Mouse (Mus musculus) forebrain, embryonic 11.5 days (tissue): Measurements from ENCODE around the gene Nectin4. TPM values are rescaled to one million over a fixed set of nuclear protein-coding genes. Genes with fewer than 3 reads are reported as not detected.
A peak's percentile ranks its signal among the peaks of the same experiment; 100 is the strongest.

Source experiments
- ATAC-seq: fragments of 200-750 bp; cut with Nextera tagmentation; replicated peaks from 2 replicates; pipeline ENCODE4 v1.8.0; 2017; ENCODE audit warnings: moderate TSS enrichment; ENCODE audit not compliant: low FRiP score
- DNase-seq: peaks from one replicate; pipeline ENCODE4 v3.0.0-alpha.2; 2017; ENCODE audit warnings: low spot score
- H3K27ac ChIP-seq: fragments of 300-500 bp; sonication (generic); 2 replicates; pipeline ENCODE4 v1.5.1; 2014; ENCODE audit warnings: low read depth, low read length
- H3K27me3 ChIP-seq: fragments of 300-500 bp; sonication (generic); 2 replicates; pipeline ENCODE4 v1.6.1; 2014; ENCODE audit warnings: mild to moderate bottlenecking, low read length, mixed read lengths; ENCODE audit not compliant: control insufficient read depth, insufficient read depth
- H3K36me3 ChIP-seq: fragments of 300-500 bp; sonication (generic); 2 replicates; pipeline ENCODE4 v1.6.1; 2014; ENCODE audit warnings: mild to moderate bottlenecking, low read length, moderate library complexity, mixed read lengths; ENCODE audit not compliant: control insufficient read depth, insufficient read depth
- H3K4me1 ChIP-seq: fragments of 300-500 bp; sonication (generic); replicated peaks from 2 replicates; pipeline ENCODE4 v1.6.1; 2014; ENCODE audit warnings: low read length, mixed read lengths; ENCODE audit not compliant: control insufficient read depth, insufficient read depth
- H3K4me2 ChIP-seq: fragments of 300-500 bp; sonication (generic); 2 replicates; pipeline ENCODE4 v1.6.1; 2014; ENCODE audit warnings: low read depth, mild to moderate bottlenecking, low read length, moderate library complexity, mixed read lengths; ENCODE audit not compliant: severe bottlenecking
- H3K4me3 ChIP-seq: fragments of 300-500 bp; sonication (generic); 2 replicates; pipeline ENCODE4 v1.5.1; 2014; ENCODE audit warnings: low read depth, low read length
- H3K9ac ChIP-seq: fragments of 300-500 bp; sonication (generic); 2 replicates; pipeline ENCODE4 v1.6.1; 2014; ENCODE audit warnings: low read length
- H3K9me3 ChIP-seq: fragments of 300-500 bp; sonication (generic); 2 replicates; pipeline ENCODE4 v1.6.1; 2016; ENCODE audit warnings: low read length, mixed read lengths; ENCODE audit not compliant: control insufficient read depth
- WGBS: fragments of 180-500 bp; shearing (Covaris S2); extraction: QIAGEN DNeasy Blood & Tissue Kit; methylation state at CpG from one replicate; pipeline ENCODE4 v1.1.7; 2014; 5-methylcytosine and 5-hydroxymethylcytosine counted together
- polyA plus RNA-seq: library from polyadenylated mRNA; unstranded; fragments of >200 nt; fragmentation: Nextera tagmentation; extraction: Ambion mirVana; gene quantifications from 2 replicates; pipeline ENCODE4 v1.2.1, GENCODE M21; 2014

Nectin4 gene
- polyA plus RNA-seq, 1 experiment from 2014 or later: 0.90 TPM

DNA sequence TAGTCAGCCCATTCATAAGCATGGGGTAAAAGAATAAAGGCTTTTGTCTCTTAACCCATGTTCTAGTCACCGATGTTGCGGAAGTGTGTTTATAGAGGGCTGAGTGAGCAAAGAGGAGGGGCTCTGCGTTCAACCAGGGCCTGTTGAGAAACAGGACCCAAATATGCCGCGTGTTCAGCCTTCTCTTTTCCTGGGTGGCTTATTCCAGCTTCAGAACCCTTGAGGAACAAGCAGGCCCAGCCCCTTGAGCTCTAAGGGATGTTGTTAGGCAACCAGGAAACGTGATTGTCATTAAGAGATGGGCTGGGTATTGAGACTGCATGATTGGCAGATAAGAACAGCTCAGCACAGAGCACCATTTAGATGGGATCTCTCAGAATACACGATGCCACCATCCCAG lies 4.0 kb upstream of the Nectin4 start:
- Histone ChIP-seq H3K27me3 (no peaks in the 10 kb centered on the region), H3K4me3 (no peak overlapping the region), H3K9ac (no peak overlapping the region), H3K27ac (no peak overlapping the region), H3K9me3 (no peaks in the 10 kb centered on the region), H3K36me3 (no peaks in the 10 kb centered on the region), H3K4me2 (no peak overlapping the region), H3K4me1 (no peaks in the 10 kb centered on the region)
- ATAC-seq (no peak), DNase-seq (no peak)
- WGBS: 69% methylated on average over 7 of the region's 7 CpGs

DNA sequence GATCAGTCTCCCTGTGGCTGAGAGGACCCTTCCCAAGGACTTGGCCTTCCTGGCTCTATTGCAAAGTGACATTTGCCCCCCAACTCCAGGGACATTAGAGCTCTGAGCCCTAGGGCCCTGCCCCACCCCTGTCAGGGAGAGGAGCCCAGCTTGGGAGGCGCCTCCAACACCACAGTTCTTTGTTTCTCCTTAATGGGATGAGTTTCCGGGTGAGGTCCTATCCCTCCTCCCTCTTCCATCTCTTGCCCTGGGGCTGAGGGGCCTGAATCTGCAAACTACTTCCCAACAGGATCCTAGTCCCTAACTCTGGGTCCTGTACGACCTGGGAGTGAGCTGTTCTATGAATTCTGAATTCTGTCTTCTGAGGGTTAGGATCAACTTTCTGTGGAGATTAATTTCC lies 3.0 kb downstream of the Nectin4 start:
- DNase-seq (no peak), ATAC-seq (no peak)
- 34% methylated on average over 3 of the region's 3 CpGs for WGBS
- Histone ChIP-seq H3K27ac (no peak overlapping the region), H3K9ac (no peak overlapping the region), H3K9me3 (no peaks in the 10 kb centered on the region), H3K4me3 (no peak overlapping the region), H3K27me3 (no peaks in the 10 kb centered on the region; the same call in 1 of the 2 replicates), H3K4me2 (no peak overlapping the region), H3K4me1 (0 out of 2 replicates have a peak, but pooled peaks cover 4% of the 10 kb centered on the region), H3K36me3 (no peaks in the 10 kb centered on the region)

GRCm38 (mm10) chr1:171373946-171374345 lies 4.0 kb downstream of the Nectin4 start:
- Histone ChIP-seq H3K4me1 (0 out of 2 replicates have a peak, but pooled peaks cover 4% of the 10 kb centered on the region), H3K4me2 (no peak overlapping the region), H3K27ac (no peak overlapping the region), H3K36me3 (no peaks in the 10 kb centered on the region), H3K27me3 (no peaks in the 10 kb centered on the region; the same call in 1 of the 2 replicates), H3K4me3 (no peak overlapping the region), H3K9me3 (no peaks in the 10 kb centered on the region), H3K9ac (peak overlapping the region; percentile 12; the same call in 1 of the 2 replicates)
- 0 out of 2 replicates have a peak, but pooled peaks have one; percentile 4 for ATAC-seq
- WGBS: 0% methylated on average over 3 of the region's 4 CpGs
- DNase-seq: no peak

DNA sequence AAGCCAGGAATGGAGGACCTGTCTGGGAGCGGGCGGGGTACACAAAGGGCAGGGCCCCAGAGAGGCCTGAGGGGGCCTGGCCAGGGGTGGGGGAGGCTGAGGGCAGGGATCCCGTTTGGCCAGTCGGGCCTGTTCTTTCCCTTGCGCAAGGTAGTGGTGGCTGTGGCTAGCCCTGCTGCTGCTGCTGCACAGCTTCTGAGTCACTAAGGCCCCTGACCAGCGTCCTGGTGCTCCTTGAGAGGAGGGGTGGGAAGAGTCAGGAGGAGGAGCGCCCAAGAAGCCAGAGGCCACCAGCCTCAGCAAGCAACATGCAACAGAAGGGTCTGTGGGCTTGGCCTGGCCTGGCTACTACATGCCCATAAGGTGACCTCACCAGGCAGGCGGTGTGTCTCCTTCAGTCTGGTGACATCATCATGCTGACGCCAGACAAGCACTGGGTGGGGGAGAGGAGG lies 5.8 kb downstream of the Nectin4 start:
- no peaks in the 10 kb centered on the region for H3K36me3 ChIP-seq
- 48% methylated on average over 9 of the region's 9 CpGs for WGBS
- H3K27me3 ChIP-seq: peaks cover under 1% of the 10 kb centered on the region; the same call in 1 of the 2 replicates
- no peak overlapping the region for H3K27ac ChIP-seq
- H3K9ac ChIP-seq: no peak overlapping the region
- no peaks in the 10 kb centered on the region for H3K9me3 ChIP-seq
- H3K4me2 ChIP-seq: no peak overlapping the region
- no peak overlapping the region for H3K4me3 ChIP-seq
- no peak for ATAC-seq
- peaks cover 4% of the 10 kb centered on the region; the same call in 1 of the 2 replicates for H3K4me1 ChIP-seq
- DNase-seq: no peak

- WGBS: 86% methylated on average over 6 of the region's 6 CpGs
These were observed 8.4 kb downstream of the Nectin4 start for GRCm38 (mm10) chr1:171378298-171378697.

GRCm38 (mm10) chr1:171379935-171380599 lies 10.2 kb downstream of the Nectin4 start:
- H3K9ac ChIP-seq: 0 out of 2 replicates have a peak overlapping the region, but pooled peaks have one; percentile 16
- DNase-seq (peak; percentile 88), ATAC-seq (peak; percentile 80)
- H3K4me3 ChIP-seq: peak overlapping the region; percentile 19
- WGBS: 5% methylated on average over 31 of the region's 31 CpGs
- H3K27ac ChIP-seq: no peak overlapping the region
- H3K4me1 ChIP-seq: no peaks in the 10 kb centered on the region; the same call in 1 of the 2 replicates
- H3K4me2 ChIP-seq: peak overlapping the region; percentile 45
- H3K27me3 ChIP-seq: peaks cover 3% of the 10 kb centered on the region; the same call in 1 of the 2 replicates
- no peaks in the 10 kb centered on the region for H3K9me3 ChIP-seq
- H3K36me3 ChIP-seq: no peaks in the 10 kb centered on the region

More at GRCm38 (mm10) chr1:171378298-171378697, 8.4 kb downstream of the Nectin4 start:
- Histone ChIP-seq H3K4me1 (peaks cover 4% of the 10 kb centered on the region; the same call in 1 of the 2 replicates), H3K9ac (no peak overlapping the region), H3K27ac (no peak overlapping the region), H3K4me3 (no peak overlapping the region), H3K27me3 (peaks cover 3% of the 10 kb centered on the region; the same call in 1 of the 2 replicates), H3K9me3 (no peaks in the 10 kb centered on the region), H3K4me2 (no peak overlapping the region), H3K36me3 (no peaks in the 10 kb centered on the region)
- no peak for DNase-seq
- no peak for ATAC-seq

- H3K27me3 ChIP-seq: peaks cover 3% of the 10 kb centered on the region; the same call in 1 of the 2 replicates
- H3K36me3 ChIP-seq: no peaks in the 10 kb centered on the region
- no peak overlapping the region for H3K4me2 ChIP-seq
- H3K9ac ChIP-seq: no peak overlapping the region
- no peaks in the 10 kb centered on the region; the same call in 1 of the 2 replicates for H3K4me1 ChIP-seq
- ATAC-seq: no peak
- WGBS: 82% methylated on average over 11 of the region's 11 CpGs
- H3K27ac ChIP-seq: no peak overlapping the region
- H3K9me3 ChIP-seq: no peaks in the 10 kb centered on the region
- H3K4me3 ChIP-seq: no peak overlapping the region
- DNase-seq: no peak
These were observed 12.3 kb downstream of the Nectin4 start for GRCm38 (mm10) chr1:171382096-171382620.

DNA sequence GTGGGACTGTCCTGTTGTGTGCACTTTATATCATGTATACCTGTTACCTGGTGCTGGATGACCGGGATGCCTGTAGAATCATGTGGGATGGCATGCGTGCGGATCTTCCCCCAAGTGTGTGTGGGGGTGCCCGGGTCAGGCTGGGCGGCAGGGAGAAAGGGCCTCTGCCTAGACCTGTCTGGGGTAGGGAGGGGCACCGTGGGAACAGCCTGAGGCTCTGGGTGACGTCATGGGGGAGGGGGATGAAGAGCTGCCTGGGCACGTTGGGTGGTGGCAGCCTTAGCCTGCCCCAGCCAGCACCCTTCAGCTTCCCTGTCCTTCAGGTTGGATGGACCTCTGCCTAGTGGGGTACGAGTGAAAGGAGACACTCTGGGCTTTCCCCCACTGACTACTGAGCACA lies 14.5 kb downstream of the Nectin4 start:
- Histone ChIP-seq H3K9ac (no peak overlapping the region), H3K27ac (no peak overlapping the region)
- 66% methylated on average over 9 of the region's 9 CpGs for WGBS

More for the DNA sequence above, 14.5 kb downstream of the Nectin4 start:
- Histone ChIP-seq H3K36me3 (no peaks in the 10 kb centered on the region), H3K4me2 (no peak overlapping the region), H3K4me1 (no peaks in the 10 kb centered on the region; the same call in 1 of the 2 replicates), H3K27me3 (peaks cover 3% of the 10 kb centered on the region; the same call in 1 of the 2 replicates), H3K4me3 (no peak overlapping the region), H3K9me3 (no peaks in the 10 kb centered on the region)
- ATAC-seq (no peak), DNase-seq (no peak)
